Mouse (Mus musculus): Measurements from ENCODE around the gene Olfr1389.
"Not testable (repeated sequence)": the region's sequence is repeated elsewhere in the genome, so short reads cannot be mapped to it uniquely, and the experiment has no call there.

Gene Olfr1389

DNA sequence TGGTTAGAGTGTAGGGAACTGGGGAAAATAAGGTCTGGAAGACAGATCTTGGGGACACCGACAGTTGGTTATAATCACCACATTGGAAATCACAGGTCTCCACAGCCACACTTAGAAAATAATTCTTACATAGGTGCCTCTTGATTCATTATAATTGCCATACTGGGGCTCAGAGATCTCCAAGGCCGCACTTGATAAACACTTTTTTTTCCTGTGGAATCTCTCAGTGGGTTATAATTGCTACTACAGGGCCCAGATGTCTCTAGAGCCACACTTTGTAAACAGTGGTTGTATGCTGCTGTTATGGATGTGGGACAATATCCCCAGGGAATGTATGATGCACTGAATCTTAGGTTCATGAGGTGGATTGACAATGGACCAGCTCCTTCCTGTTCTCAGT lies at the start of gene Olfr1389:
Gene Olfr1389, plus strand, starts transcription at position 301 of the 400 bp plus-strand sequence.
- in situ Hi-C loops (cut with MboI, MseI) = no loop called here

DNA sequence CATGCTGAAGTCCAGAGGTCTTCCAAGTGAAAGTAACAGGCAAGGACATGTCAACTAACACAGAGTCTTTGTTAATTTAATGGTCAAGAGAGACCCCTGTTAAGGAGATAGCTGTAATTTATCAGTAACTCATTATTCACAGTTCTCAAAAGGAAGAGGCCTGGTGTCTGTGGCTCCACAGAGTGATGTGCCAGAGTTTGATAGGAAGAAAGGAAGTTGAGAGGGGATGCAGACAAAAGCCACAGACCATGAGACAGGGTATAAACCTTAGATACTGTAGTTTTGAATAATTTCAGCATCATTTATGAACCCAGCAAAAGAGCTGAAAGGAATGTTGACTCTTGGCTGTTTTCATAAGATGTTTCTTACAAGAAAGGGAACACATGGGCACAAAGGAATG lies 39.7 kb upstream of the Olfr1389 start:
- in situ Hi-C loops (cut with MboI, MseI) = no loop called here

DNA sequence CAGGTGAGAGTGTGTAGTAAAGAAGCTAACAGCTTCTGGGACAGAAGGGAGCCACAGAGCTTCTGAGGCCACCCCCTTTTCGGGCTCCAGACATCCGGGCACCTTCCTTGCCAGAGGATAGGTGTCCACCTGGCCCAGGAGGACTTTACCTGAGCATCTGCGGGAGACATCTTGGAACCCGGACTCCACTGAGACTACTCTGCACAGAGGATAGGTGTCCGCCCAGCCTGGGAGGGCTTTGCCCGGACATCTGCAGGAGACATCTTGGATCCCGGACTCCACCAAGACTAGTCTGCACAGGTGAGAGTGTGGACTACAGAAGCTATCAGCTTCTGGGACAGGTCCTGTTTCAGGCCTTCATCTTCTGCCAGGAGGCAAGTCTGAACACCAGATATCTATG lies 36.7 kb upstream of the Olfr1389 start:
- in situ Hi-C loops (cut with MboI, MseI) = not testable (repeated sequence)

DNA sequence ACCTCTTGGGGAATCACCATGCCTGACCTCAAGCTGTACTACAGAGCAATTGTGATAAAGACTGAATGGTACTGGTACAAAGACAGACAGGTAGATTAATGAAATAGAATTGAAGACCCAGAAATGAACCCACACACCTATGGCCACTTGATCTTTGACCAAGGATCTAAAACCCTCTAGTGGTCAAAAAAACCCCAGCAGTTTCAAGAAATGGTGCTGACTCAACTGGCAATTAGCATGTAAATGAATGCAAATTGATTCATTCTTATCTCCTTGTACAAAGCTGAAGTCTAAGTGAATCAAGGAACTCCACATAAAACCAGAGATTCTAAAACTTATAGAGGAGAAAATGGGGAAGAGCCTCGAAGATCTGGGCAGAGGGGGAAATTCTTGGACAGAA lies 30.2 kb upstream of the Olfr1389 start:
- in situ Hi-C loops (cut with MboI, MseI) = not testable (repeated sequence)

GRCm38 (mm10) chr11:49406784-49407183 lies 16.1 kb upstream of the Olfr1389 start:
- in situ Hi-C loops (cut with MboI, MseI) = loop anchor here (10.0 kb wide), 1 partner anchor 522 kb away; no protein-coding TSS in a partner anchor

- in situ Hi-C loops (cut with MboI, MseI) = no loop called here
These were observed 12.3 kb upstream of the Olfr1389 start for GRCm38 (mm10) chr11:49410540-49410939.

GRCm38 (mm10) chr11:49425257-49425927 lies 2.5 kb downstream of the Olfr1389 start:
- in situ Hi-C loops (cut with MboI, MseI) = no loop called here

DNA sequence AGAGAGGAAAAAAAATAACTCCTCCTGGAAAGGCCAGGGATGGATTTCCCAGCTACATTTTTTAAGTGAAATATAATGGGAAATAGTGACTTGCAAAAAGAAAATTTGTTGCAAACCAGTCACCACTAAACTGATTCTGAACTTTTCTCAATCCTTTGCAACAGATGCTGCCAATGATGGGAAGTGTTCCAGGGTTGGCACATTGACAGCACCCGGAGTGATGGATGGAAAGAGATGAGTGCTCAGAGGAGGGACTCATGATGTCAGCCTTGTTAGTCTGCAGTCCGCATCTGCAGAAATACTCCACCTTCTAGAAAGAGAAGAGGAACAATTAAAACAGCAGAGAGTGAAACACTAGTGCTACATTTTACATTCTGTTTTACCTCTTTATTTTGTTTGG lies 6.8 kb downstream of the Olfr1389 start:
- in situ Hi-C loops (cut with MboI, MseI) = no loop called here

- in situ Hi-C loops (cut with MboI, MseI) = no loop called here
These were observed 13.5 kb downstream of the Olfr1389 start, which contains the start of gene Olfr1388 for GRCm38 (mm10) chr11:49436411-49436810. TSS of gene Olfr1388 (plus strand) at chr11:49436624.

DNA sequence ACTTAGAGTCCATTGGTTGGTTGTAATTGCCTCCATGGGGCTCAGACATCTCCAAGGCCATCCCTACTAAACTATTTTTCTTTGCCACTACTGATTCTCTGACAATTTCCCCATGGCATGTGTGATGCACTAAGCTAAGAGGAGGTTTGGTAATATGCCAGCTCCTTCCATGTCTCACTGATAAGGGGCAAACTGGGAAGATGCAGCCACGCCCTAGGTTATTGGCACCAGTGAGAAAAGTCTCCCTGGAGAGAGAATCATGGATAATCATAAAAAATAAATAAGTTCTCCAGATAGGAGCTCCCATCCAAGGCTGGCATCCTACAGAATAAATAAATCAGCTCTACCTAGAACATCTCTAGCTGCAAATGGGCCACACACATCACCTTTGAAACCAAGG lies 32.2 kb downstream of the Olfr1389 start, which contains the start of gene Olfr1387:
Gene Olfr1387, plus strand, starts transcription at position 301 of the 400 bp plus-strand sequence.
- in situ Hi-C loops (cut with MboI, MseI) = no loop called here

DNA sequence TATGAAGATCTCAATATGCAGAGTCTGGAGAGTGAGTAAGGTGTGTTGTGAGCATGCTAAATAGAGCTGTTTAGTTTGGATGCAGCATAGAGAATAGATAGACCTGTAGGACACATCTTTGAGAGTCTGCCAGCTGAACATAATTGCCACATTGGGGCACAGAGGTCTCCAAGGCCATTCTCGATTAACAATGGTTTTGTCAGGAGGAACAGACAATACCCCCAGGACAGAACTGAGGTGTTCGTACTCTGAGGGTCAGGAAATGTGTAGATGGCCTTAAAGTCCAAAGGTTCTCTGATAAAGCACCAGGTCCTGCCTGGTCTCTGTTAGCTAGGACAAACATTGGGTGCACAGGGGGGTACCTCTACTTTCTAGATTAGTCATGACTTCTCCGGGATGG lies 41.9 kb downstream of the Olfr1389 start, which contains the start of gene Olfr1386:
Gene Olfr1386, plus strand, starts transcription at position 301 of the 400 bp plus-strand sequence.
- in situ Hi-C loops (cut with MboI, MseI) = not testable (repeated sequence)

Data from T-helper 1 cell (primary cell).